Mouse (Mus musculus) kidney, adult 2 months (tissue): ENCODE data around the gene Gm37240.

Experiments
- CTCF ChIP-seq: fragments of 200-500 bp; conservative IDR thresholded peaks from 2 replicates; pipeline ENCODE4 v1.5.1; 2011; ENCODE audit warnings: low read depth, mild to moderate bottlenecking, control low read depth, low read length, moderate library complexity, mixed read lengths; ENCODE audit not compliant: insufficient read depth, insufficient read length
- POLR2A ChIP-seq: fragments of 200-500 bp; IDR thresholded peaks from one replicate; pipeline ENCODE4 v1.6.1; 2011; ENCODE audit warnings: low read depth, low read length, control low read depth

GRCm38 (mm10) chr3:85145568-85145967, 741.8 kb downstream of the Gm37240 start:
- TF ChIP-seq CTCF (no peak), POLR2A (no peak)
